26 mouse cellular contexts compared by ENCODE assay signal in the genomic region with DNA sequence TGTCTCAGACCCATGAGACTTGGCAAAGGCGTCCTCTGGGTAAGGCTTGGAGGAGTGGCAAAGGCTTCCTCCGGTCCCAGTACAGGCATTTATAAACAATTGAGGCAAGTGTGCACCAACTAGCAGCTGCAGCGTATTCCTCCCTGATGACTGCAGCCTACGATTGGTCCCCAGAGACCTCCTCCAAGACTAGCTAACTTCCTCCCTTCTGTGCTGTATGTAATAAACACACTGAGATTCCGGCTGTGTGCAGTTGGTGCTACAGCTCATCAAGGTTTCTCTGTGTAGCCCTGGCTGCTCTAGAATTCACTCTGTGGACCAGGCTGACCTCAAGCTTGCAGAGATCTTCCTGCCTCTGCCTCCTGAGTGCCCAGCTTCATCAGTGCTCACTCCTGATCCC.
"Had no signal": no experiment of that assay in that cellular context is flagged by ENCODE, and none has a peak within 500 bp of the region (broad histone marks: within the 10 kb centered on the region; RNA-seq: fewer than 3 reads in every experiment).

No protein-coding gene starts in this region.

- H3K9me3 ChIP-seq: heart, embryonic 13.5 days; heart, embryonic 15.5 days; hindbrain, embryonic 12.5 days; intestine, embryonic 15.5 days; limb, embryonic 10.5 days had no signal

- H3K27me3 ChIP-seq: heart, embryonic 13.5 days; heart, embryonic 15.5 days; hindbrain, embryonic 12.5 days; intestine, embryonic 15.5 days; limb, embryonic 12.5 days had no signal

- DNase-seq: gastrocnemius, postnatal 14 days; gastrocnemius, postnatal 36 days; heart, adult 11 months; heart, adult 2 months; heart, postnatal 14 days; heart, postnatal 36 days; kidney, adult 18-20 months; kidney, adult 8-10 months; kidney, postnatal 14 days; kidney, postnatal 36 days; layer of hippocampus, adult 9-11 months; liver had no signal

- H3K36me3 ChIP-seq: heart, embryonic 13.5 days; heart, embryonic 15.5 days; hindbrain, embryonic 12.5 days; intestine, embryonic 15.5 days; limb, embryonic 10.5 days; limb, embryonic 12.5 days had no signal

- H3K4me2 ChIP-seq: heart, embryonic 11.5 days; heart, embryonic 13.5 days; heart, embryonic 15.5 days; hindbrain, embryonic 12.5 days; hindbrain, embryonic 14.5 days; intestine, embryonic 15.5 days; limb, embryonic 12.5 days; liver, embryonic 11.5 days had no signal

- ATAC-seq: hindbrain, embryonic 16.5 days; inflammation-experienced regulatory T-cells, adult 6 months; intestine, embryonic 15.5 days; intestine, postnatal 0 days had no signal

- H3K9ac ChIP-seq: heart, embryonic 13.5 days; heart, embryonic 15.5 days; hindbrain, embryonic 12.5 days; hindbrain, embryonic 14.5 days; intestine, embryonic 15.5 days; limb, embryonic 12.5 days had no signal

- H3K27ac ChIP-seq: heart, adult 2 months; heart, embryonic 13.5 days; heart, embryonic 15.5 days; hindbrain, embryonic 12.5 days; hindbrain, embryonic 14.5 days; intestine, embryonic 15.5 days; kidney, postnatal 0 days; left cerebral cortex, adult 2 months; limb, embryonic 10.5 days; limb, embryonic 12.5 days had no signal

- H3K4me3 ChIP-seq: heart, adult 2 months; heart, embryonic 13.5 days; heart, embryonic 15.5 days; hindbrain, embryonic 12.5 days; intestine, embryonic 15.5 days; left cerebral cortex, adult 2 months; limb, embryonic 10.5 days; limb, embryonic 12.5 days had no signal

- H3K4me1 ChIP-seq: intestine, embryonic 15.5 days had no signal
